Mouse (Mus musculus) ES-E14 (cell line): ENCODE data around the gene Ppara. TPM values are rescaled to one million over a fixed set of nuclear protein-coding genes. Genes with fewer than 3 reads are reported as not detected.
A peak's percentile ranks its signal among the peaks of the same experiment; 100 is the strongest.

Experiments used
- DNase-seq: peaks from one replicate; pipeline ENCODE4 v3.0.0-alpha.2; 2013; ENCODE audit warnings: low read depth, low spot score
- H3K27ac ChIP-seq: 2 replicates; pipeline ENCODE4 v1.5.1; 2012; ENCODE audit warnings: low read depth, mild to moderate bottlenecking, low read length, moderate library complexity, mixed read lengths; ENCODE audit not compliant: poor library complexity, insufficient read depth, severe bottlenecking
- H3K36me3 ChIP-seq: 2 replicates; pipeline ENCODE4 v1.6.1; 2012; ENCODE audit warnings: mild to moderate bottlenecking, low read length, moderate library complexity, mixed read lengths; ENCODE audit not compliant: control insufficient read depth, poor library complexity, insufficient read depth, severe bottlenecking
- H3K4me1 ChIP-seq, 2 experiments: fragments of 150-350 bp in 1 of 2; sonication (generic) in 1 of 2; 2 replicates each; pipeline ENCODE4 v1.6.1; 2012; ENCODE audit warnings: low read length in 2 of 2, mild to moderate bottlenecking in 1 of 2, mixed read lengths in 1 of 2; ENCODE audit not compliant: control insufficient read depth in 2 of 2, insufficient read depth in 2 of 2, poor library complexity in 1 of 2
- H3K4me3 ChIP-seq, 2 experiments: fragments of 150-350 bp in 1 of 2; sonication (generic) in 1 of 2; 2 replicates each; pipeline ENCODE4 v1.5.1; 2012; ENCODE audit warnings: low read length in 2 of 2, low read depth in 1 of 2, mild to moderate bottlenecking in 1 of 2, mixed read lengths in 1 of 2; ENCODE audit not compliant: insufficient read depth in 1 of 2, poor library complexity in 1 of 2, severe bottlenecking in 1 of 2
- H3K9ac ChIP-seq: 2 replicates; pipeline ENCODE4 v1.6.1; 2012; ENCODE audit warnings: low read depth, mild to moderate bottlenecking, low read length, mixed read lengths; ENCODE audit not compliant: poor library complexity, insufficient read depth, severe bottlenecking
- H3K9me3 ChIP-seq: fragments of 150-350 bp; sonication (generic); 2 replicates; pipeline ENCODE4 v1.6.1; 2012; ENCODE audit warnings: low read depth, mild to moderate bottlenecking, low read length; ENCODE audit not compliant: control insufficient read depth, insufficient read depth
- CHD2 ChIP-seq: IDR thresholded peaks from 2 replicates; pipeline ENCODE4 v1.6.1; 2014; ENCODE audit warnings: mild to moderate bottlenecking, low read depth, low read length, inconsistent platforms
- HCFC1 ChIP-seq: IDR thresholded peaks from 2 replicates; pipeline ENCODE4 v1.6.1; 2012; ENCODE audit warnings: low read length, inconsistent platforms, borderline replicate concordance; ENCODE audit not compliant: insufficient read depth
- MAFK ChIP-seq: IDR thresholded peaks from 2 replicates; pipeline ENCODE4 v1.6.1; 2014; ENCODE audit warnings: mild to moderate bottlenecking, low read depth, low read length, inconsistent platforms; ENCODE audit not compliant: insufficient read depth
- ZC3H11A ChIP-seq: IDR thresholded peaks from 2 replicates; pipeline ENCODE4 v1.6.1; 2012; ENCODE audit warnings: low read depth, mild to moderate bottlenecking, inconsistent platforms, low read length, borderline replicate concordance
- ZNF384 ChIP-seq: IDR thresholded peaks from 2 replicates; pipeline ENCODE4 v1.6.1; 2012; ENCODE audit warnings: low read depth, low read length, inconsistent platforms
- in situ Hi-C, 2 experiments: fragments of 600-800 bp; cut with MboI; formaldehyde crosslinking; loops; one replicate each; pipeline ENCODE4 v1.15.1; 2025; ENCODE audit warnings: low sequenced_read_pairs in 2 of 2, inconsistent platforms in 1 of 2; ENCODE audit not compliant: unreplicated experiment in 2 of 2
- total RNA-seq: library from RNA; depleted of rRNA; stranded (reverse); fragments of 300-350 nt; gene quantifications from 2 replicates; pipeline ENCODE4 v1.2.3, GENCODE M21; 2012

Ppara gene
- total RNA-seq, 1 experiment, result 0.09 TPM

- TF ChIP-seq ZC3H11A (peak; percentile 54; the same call in 1 of the 2 replicates), CHD2 (no peak)
- in situ Hi-C loops, result no loop called here
- no peak overlapping the region for H3K27ac ChIP-seq
Measured at GRCm38 (mm10) chr15:85699862-85700501, 34.8 kb upstream of the Ppara start.

DNA sequence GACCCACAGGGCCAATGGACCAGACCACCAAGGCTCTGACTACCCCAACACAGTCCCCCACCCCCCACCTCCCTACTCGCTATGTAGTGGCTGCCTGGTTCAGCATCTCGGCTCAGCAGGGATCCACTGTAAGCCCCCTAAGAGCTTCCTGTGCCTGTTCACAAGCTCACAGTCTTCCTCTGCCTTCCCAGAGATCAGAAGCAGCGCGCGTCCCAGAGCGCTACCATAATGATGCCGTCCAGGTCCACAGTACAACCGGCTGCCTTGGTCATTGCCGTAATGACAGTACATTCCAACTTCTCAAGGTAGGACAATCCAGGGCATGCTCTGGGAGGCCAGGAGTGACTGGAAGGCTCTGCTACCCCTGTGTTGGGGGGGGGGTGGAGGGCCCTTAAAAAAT, 34.1 kb upstream of the Ppara start:
- in situ Hi-C loops, result no loop called here
- Histone ChIP-seq H3K4me1 (no peaks in the 10 kb centered on the region; a peak in 1 of 4 replicates), H3K9me3 (no peaks in the 10 kb centered on the region), H3K36me3 (no peaks in the 10 kb centered on the region), H3K27ac (no peak overlapping the region), H3K4me3 (no peak overlapping the region), H3K9ac (no peak overlapping the region)
- TF ChIP-seq ZC3H11A, result no peak
- no peak for TF ChIP-seq MAFK
- no peak for DNase-seq

More at GRCm38 (mm10) chr15:85699862-85700501, 34.8 kb upstream of the Ppara start:
- Histone ChIP-seq H3K4me3 (no peak overlapping the region), H3K4me1 (no peaks in the 10 kb centered on the region; a peak in 1 of 4 replicates), H3K36me3 (no peaks in the 10 kb centered on the region; the same call in 1 of the 2 replicates), H3K9me3 (no peaks in the 10 kb centered on the region), H3K9ac (no peak overlapping the region)
- no peak for DNase-seq

GRCm38 (mm10) chr15:85701128-85701930, 33.5 kb upstream of the Ppara start:
- Histone ChIP-seq H3K9ac (no peak overlapping the region), H3K27ac (no peak overlapping the region), H3K4me1 (no peaks in the 10 kb centered on the region; a peak in 1 of 4 replicates), H3K36me3 (no peaks in the 10 kb centered on the region), H3K4me3 (no peak overlapping the region), H3K9me3 (no peaks in the 10 kb centered on the region)
- in situ Hi-C loops, result no loop called here
- no peak for TF ChIP-seq MAFK
- TF ChIP-seq HCFC1, result no peak
- TF ChIP-seq ZC3H11A, result no peak
- TF ChIP-seq CHD2, result no peak
- no peak for TF ChIP-seq ZNF384
- DNase-seq, result no peak

- Histone ChIP-seq H3K4me3 (no peak overlapping the region; a peak in 1 of 4 replicates), H3K27ac (no peak overlapping the region), H3K36me3 (no peaks in the 10 kb centered on the region), H3K9me3 (no peaks in the 10 kb centered on the region), H3K4me1 (no peaks in the 10 kb centered on the region; a peak in 1 of 4 replicates), H3K9ac (no peak overlapping the region)
- in situ Hi-C loops, result no loop called here
- no peak for DNase-seq
- TF ChIP-seq HCFC1, result no peak
- TF ChIP-seq ZNF384, result no peak
- TF ChIP-seq ZC3H11A, result no peak
- no peak for TF ChIP-seq MAFK
- TF ChIP-seq CHD2, result no peak
Measured at GRCm38 (mm10) chr15:85702411-85702951, 32.3 kb upstream of the Ppara start.
